Mouse (Mus musculus) left cerebral cortex, postnatal 25 days (tissue): ENCODE data around the gene Nob1. TPM values are rescaled to one million over a fixed set of nuclear protein-coding genes. Genes with fewer than 3 reads are reported as not detected.
A peak's percentile ranks its signal among the peaks of the same experiment; 100 is the strongest.

Source experiments
- DNase-seq, 2 experiments: peaks; one replicate each; pipeline ENCODE4 v3.0.0; 2022; ENCODE audit warnings: low spot score in 2 of 2, mixed read lengths in 1 of 2
- intact Hi-C: fragments of 180-260 bp; cut with DNase I; formaldehyde crosslinking; loops from one replicate; pipeline ENCODE4 v1.15.1; 2025
- total RNA-seq, 2 experiments: library from RNA; stranded (reverse); gene quantifications; 2 replicates each; pipeline ENCODE4 v1.2.3; 2021

Nob1 gene
- total RNA-seq, 2 experiments from 2014 or later = 34.2 to 36.8 TPM

DNA sequence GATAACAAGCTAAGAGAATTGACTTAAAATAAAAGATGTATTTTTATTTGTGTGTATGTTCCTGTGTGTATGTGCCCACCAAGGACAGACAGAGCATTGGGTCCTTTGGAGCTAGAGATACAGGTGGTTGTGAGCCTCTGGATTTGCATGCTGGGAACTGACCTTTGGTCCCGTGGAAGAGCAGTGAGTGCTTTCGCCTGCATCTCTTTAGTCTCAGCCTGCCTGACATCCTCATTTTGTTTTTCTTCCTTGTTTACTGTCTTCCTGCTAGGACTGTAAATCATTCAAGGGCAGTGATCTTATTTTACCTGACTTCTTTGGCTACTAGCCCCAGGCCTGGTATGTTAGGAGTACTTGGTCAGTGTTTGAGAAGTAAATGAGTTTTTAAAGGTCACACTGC, 12.9 kb upstream of the Nob1 start:
- DNase-seq = no peak
- intact Hi-C loops = no loop called here

DNA sequence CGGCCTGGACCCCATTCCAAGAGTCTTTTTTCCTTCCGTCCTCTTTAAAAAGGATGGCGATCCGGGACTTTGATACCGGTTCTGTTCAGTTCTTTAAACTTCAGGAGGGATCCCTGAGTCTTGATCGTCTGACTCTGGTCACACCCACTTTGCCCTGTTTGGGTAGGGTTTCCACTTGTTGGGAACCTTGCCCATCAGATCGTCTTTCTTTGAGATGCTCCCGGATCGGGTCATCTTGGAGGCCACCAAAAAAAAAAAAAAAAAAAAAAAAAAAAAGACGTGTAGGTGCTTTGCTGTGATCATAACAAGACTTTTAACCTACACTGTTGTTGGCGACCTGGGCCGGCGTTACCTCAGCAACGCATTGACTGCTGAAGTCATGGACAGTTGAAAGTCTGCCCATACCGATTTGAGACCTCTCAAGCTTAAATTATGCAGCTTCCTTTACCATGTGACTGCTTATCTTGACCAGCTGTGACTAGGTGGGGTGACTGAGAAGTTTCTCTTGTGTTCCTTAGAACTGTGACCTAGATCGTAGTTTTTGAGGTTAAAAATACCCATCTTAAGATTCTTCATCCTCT, 12.1 kb upstream of the Nob1 start:
- intact Hi-C loops = no loop called here
- DNase-seq = no peak

DNA sequence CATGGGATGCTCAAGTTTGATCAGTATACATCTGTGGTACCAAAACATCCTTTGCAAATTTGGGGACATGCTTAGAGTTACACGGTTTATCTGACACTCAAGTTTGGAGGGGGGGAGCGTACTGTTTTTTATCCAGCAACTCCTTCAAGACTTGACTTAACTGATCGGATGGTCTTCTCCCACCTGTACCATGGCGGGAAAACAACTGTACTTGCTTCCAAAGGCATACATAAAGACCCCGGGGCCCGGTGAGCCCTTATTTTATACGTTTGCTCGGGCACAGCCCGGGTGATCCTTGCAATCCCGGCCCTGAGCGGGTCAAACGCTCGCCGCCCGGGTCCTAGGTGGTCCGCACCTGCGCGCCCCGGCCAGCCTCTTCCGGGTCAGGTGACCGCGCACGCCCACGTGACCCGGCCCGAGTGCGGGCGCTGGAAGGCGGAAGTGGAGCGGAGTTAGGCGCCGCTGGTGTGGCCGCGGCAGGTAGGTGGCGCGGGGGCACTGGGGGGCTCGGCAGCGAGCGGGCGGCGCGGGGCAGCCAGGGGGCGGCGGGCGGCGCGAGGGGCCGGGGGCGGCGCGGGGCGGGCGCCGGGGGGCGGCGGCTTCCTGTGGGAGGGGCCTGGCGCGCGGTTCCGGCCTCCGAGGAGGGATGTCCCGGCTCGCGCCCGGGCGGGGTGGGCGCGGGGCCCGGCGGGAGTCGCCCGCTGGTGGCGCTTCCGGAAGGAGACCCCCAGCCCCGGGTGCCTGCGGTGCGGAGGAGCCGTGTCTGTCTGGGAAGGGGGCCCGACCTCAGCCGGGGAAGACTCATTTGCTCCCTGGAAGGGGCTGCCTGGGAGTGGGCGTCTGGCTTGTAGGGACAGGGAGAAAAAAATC, 11.3 kb upstream of the Nob1 start, which contains the start of gene Wwp2:
Wwp2 (plus strand) TSS at position 404 of the 870 bp plus-strand sequence.
- intact Hi-C loops = no loop called here
- DNase-seq = peak; percentile 69 to 79

DNA sequence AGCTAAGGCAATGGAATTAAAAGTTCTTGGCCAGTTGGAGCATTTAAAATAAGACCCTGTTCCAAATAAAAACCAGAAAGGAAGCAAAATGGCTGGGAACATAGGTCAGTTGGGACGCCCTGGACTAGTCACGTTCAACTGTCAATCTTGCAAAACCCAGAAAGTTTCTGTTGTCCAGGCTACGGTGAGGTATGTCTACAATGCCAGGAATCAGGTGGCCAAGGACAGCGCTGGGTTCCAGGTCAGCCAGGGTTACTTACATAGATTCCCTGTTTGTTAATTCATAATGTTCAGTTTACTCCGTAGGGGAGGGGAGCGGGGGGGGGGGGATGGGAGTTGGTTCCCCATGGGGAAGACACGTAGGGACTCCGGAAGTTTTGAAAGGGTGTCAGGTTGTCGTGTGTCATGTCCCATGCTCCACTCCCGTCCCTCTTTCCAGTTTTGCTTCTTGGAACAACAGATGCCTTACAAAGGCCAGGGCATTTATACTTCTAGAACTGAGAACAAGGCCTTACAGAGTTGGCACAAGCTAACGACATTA, 10.6 kb upstream of the Nob1 start:
- intact Hi-C loops = no loop called here
- no peak for DNase-seq

DNA sequence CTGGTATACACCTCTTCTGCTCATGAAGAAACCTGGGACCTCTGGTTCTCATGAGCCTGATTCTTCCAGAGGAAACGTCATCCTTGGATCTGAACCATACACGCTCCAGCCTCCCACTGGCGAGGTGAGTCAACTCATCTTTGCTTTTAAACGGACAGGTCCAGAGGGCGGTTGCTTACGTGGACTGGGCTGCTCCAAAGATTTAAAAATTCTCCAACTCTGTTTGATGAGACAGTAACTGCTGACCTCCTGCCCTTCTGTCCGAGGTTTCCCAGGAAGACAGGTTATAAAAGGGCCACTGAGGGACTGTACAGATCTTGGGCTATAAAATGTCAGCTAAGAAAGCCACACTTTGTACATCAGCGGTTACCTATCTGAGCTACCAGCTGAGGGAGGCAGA, 6.0 kb upstream of the Nob1 start:
- DNase-seq = no peak
- intact Hi-C loops = no loop called here

DNA sequence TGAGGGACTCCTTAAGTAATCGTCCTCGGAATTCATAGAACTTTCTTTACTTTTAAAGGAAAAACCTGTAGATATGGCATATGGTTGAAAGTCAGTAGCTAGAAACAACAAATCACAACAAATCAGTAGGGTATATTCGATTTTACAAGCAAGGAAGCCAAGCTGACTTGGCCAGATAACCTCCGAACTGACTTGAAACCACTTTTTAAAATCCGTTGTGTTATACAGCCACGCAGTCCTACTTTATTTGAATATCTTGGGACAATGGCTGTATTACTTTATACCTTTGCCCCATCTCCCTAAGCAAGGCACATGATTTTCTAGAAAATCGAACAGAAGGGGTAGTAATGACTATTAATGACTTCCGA, 363 bp upstream of the Nob1 start:
- intact Hi-C loops = loop anchor here (2.0 kb wide), 2 partner anchors 36 to 320 kb away; no protein-coding TSS in a partner anchor
- DNase-seq = no peak

DNA sequence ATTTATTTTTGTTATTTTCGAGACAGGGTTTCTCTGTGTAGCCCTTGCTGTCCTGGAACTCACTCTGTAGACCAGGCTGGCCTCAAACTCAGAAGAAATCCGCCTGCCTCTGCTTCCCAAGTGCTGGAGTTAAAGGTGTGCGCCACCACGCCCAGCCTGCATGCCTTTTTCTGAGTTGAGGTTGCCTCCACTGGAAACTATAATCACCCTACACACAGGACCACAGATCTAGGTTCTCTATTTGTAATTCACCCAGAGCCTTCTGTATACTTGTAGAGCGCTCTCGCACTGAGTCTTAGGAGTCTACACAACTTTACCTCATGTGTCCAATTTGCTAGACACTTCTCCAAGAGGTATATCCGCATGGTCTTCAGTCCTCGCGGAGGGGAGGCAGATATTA, 675 bp downstream of the Nob1 start:
- intact Hi-C loops = loop anchor here (2.0 to 5.0 kb wide), 3 partner anchors 35 to 319 kb away; no protein-coding TSS in a partner anchor
- DNase-seq = no peak

DNA sequence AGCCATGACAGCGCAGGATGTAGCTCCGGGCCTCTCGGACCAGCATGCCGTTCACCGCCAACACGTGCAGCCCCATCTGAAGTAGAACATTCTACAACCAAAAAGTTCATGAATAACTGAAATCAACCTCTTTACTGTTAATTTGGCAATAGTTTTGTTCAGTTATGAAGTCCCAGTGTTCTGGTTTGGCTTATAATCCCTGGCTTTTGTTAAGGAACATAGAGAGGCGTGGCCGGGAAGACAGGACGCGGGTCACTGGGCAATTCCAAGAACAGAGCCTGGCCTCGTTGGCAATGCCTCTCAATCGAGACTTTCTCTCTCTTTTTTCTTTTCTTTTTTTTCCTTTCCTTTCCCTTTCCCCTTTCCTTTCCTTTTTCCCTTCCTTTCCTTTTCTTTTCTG, 7.8 kb downstream of the Nob1 start:
- no peak for DNase-seq
- intact Hi-C loops = no loop called here

DNA sequence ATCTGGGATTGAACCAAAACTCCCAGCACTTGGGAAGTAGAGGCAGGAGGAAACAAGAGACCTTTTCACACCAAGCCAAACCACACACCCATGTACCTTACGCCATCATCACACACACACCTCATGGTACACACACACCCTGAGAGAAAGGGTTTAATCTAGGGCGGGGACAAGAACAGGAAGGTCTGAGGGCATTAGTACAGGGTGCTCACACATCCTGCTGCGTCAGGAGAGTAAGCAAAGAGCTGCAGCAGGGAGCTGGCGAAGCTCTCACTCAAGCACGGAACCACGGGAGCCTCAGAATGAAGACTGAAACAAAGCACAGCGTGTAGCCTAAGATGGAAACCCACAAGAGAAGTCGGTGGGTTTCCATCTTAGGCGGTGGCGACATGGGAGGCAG, 11.0 kb downstream of the Nob1 start:
- DNase-seq = no peak
- intact Hi-C loops = no loop called here

DNA sequence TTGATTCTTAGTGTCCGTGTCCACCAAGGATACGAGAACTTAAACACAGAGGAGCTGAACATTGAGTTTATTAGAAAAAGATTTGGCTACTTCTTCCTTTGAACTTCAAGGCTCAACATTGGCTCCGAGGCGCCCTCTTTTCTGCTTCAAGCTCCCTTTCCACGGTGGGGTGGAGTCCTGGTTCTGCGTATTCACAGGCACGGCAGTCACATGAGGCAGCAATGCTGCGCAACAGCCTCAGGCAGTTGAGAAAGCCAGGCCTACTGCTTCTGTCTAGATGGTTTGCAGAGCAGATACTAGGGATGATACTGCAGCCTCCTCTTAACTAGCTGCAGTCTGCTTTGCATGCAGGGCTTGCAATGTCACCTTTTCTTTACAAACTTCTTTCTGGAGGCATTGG, 12.3 kb downstream of the Nob1 start:
- intact Hi-C loops = no loop called here

DNA sequence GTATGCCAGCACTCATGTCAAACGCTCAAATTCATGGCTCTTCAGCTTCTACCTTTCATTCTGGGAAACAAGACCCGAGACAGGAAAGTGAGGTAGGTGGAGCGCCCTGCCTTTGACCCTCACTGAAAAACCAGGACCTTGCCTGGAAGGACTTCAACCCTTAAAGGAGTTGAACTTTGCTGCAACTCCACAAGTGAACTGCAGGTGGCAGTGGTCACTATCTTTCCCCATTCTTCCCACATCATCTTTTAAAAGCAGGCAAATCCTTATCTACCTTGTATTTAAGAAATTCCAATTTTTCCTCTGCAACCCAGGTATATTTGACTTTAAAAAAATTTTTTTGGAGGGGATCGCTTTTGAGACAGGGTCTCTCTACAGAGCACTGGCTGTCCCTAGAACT, 13.5 kb downstream of the Nob1 start:
- intact Hi-C loops = no loop called here

More for the DNA sequence above, 12.3 kb downstream of the Nob1 start:
- no peak for DNase-seq

DNA sequence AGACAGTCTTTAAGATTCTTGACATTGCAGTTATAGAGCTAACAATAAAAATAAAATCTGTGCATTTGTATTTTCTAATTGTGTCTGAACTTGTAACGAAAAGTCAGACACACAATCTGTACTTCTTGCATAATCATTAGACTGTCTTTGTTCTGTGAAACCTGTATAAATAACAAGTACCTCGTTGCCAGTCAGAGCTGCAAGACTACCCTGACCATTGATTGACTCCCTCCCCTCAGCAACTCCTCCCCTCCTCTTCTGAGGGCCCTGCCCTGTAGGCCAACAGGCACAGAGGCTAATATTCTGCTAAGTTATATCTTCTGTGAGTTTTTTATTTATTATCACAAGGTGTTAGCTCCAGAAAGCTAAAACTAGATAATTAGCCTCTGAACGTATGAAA, 18.9 kb downstream of the Nob1 start:
- intact Hi-C loops = no loop called here
- no peak for DNase-seq

More for the DNA sequence above, 13.5 kb downstream of the Nob1 start:
- DNase-seq = peak in 1 of 2 experiments; percentile 12

DNA sequence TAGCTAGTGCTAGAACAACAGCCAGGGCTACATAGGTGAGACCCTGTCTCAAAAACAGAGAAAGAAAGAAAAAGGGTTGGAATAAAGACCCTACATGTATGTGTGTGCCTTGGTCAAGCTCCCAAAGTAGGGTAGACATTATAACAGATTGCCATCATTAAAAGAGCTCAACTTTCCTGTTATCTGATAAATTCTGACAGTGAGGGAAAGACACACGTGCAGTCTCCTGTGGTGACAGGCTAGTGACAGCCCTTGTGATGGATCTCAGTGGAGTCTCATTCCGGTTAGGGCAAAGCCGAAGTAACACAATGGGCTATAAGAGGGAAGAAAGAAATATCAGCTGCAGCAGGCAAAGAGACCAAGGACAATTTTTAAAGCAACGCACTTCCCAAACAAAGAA, 20.8 kb downstream of the Nob1 start:
- intact Hi-C loops = no loop called here
- no peak for DNase-seq

DNA sequence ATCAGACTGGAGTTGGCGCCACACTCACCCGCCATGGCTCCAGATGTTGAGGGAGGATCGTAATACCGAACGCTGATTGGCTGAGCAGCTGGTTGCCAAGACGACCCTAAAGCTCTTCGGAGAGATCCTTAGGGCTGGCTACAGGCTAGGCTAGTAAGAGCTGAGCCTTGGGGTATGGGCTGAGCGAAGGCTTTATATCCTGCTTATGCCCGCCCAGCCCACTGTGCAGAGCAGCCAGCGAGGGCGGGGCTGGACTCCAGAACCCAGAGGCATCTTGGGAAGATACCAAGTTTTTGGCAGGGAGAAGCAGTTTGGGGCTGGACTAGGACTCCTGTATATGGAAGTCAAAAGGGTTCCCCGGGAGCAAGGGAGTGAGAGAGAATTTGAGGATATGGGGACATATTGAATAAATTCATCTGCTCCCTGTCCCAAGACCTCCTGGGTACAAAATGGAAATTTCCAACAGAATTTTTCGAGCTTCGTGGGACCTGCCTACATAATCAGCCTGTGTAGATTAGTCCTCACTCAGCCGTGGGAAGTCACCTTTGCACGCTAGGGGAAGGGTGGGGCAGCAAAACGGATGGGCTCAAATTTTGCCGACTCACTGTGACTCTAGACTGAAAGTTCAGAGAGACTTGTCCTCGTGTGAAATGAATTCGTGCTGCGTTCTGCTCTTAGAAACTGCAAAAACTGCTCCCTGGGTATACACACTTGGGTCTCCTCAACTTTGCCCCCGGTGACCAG, 21.6 kb downstream of the Nob1 start, which contains the start of gene Nqo1:
Nqo1 (minus strand) TSS at position 169 of the 744 bp plus-strand sequence.
- peak; percentile 53 to 69 for DNase-seq
- intact Hi-C loops = no loop called here

DNA sequence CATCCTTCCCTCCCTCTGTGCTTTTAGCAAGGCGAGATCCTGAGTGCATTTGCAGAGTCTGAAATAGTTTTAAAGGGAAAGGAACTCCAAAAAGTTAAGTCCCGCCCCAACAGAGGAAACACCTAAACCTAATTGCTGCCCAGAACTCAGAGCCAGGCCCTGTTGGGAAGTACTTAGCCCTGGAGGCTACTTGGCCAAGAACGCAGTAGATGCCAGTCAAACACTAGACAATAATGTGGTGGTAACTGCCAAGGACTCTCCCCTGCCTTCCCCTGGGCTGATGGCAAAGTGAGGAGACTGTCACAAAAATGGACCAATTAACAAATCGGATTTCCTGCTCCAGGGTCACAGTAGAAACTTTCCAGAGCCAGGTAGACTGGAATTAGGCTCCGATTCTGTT, 23.0 kb downstream of the Nob1 start:
- intact Hi-C loops = no loop called here
- no peak for DNase-seq

DNA sequence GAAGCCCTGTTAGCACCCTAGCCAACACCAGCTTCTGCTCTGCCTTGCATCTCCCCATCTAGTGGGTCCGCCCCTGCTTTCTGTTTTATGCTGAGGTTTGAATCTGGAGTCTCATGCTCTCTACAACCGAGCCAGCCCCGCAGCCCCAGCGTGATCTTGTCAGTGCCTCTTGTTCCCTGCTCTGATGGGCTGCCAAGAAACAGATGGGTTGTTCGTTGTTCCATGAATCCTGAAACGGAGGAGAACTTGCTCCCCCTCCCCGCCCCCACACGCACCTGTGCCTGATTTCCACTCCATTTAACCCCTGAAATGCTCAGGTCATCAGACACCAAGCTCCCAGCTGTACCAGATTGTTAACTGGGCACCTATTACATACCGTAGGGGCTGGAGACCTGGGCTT, 25.4 kb downstream of the Nob1 start:
- peak in 1 of 2 experiments; percentile 22 for DNase-seq
- intact Hi-C loops = no loop called here

DNA sequence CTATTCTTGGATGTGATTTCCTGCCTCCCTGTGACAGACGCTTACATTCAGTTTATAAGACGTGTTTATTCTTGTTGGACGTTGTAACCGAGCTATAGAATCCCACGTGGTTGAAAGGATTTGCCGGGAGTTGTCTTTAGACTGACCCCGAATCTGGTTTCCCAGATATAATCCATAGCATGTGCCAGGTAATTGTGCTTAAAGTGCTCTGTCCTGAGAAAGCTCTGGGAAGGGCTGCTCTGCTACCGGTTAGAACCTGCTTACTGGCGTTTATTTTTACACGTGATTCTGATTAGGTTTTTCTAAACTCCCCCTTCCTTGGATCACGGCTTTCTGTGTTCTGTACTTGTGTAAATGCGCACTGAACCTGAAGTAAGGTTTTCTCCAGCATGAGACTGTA, 27.2 kb downstream of the Nob1 start:
- intact Hi-C loops = no loop called here
- no peak for DNase-seq

DNA sequence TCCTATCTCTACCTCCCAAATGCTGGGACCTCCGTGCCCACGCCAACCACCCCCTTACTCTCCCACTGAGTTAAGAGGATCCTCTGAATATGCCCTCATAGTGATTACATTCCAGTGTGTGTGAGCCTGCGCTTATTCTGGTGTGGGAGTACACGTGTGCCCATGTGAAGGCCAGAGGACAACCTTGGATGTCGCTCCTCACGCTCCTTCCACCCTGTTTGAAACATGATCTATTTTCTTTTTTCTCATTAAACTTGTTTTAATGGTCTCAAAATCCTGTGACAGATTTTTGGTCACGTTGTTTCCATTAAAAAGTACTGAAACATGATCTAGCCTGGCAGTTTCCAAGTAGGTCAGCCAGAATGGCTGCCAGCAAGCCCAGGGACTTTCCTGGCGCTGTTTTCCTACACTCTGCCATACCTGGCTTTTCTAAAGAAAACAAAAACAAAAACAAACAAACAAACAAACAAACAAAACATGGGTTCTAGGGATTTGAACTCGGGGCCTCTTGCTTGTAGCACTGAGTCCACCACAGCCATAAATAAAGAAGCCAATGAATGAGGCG, 28.7 kb downstream of the Nob1 start:
- intact Hi-C loops = no loop called here

DNA sequence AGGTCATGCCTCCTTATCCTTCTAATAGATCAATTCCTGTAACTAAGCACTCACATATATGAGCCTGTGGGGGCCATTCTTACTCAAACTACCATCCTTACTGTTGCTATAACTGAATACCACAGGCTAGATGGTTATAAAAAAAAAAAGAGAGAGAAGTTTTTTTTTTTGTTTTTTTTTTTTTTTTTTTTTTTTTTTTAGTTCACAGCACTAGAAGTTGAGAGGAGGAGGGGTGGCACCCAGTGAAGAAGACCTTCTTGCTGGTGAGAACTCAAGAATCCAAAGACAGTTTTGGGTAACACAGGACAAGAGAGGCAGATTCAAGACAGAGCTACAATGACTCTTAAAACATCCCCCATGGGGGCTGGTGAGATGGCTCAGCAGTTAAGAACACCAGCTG, 29.5 kb downstream of the Nob1 start:
- no peak for DNase-seq
- intact Hi-C loops = no loop called here

More for the DNA sequence above, 28.7 kb downstream of the Nob1 start:
- no peak for DNase-seq

DNA sequence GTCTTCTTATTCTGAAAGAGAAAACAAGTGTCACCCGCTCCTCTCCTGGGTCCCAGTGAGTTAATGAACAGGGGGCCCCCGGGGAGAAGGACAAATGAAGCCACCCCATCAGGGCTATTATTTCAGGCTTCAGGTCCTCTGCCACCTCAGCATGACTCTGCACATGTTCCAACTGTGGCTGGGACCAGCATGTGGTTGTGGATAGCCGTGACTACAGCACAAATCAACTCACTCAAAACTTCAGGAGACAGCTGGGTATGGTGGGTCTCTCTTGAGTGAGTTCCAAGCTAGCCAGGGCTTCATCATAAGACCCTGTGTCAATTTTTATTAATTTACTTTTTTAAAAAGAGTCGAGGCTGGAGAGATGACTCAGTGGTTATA, 33.7 kb downstream of the Nob1 start:
- no peak for DNase-seq
- intact Hi-C loops = no loop called here
